Comparison of ENCODE assay signal across 10 mouse cellular contexts in the genomic region with DNA sequence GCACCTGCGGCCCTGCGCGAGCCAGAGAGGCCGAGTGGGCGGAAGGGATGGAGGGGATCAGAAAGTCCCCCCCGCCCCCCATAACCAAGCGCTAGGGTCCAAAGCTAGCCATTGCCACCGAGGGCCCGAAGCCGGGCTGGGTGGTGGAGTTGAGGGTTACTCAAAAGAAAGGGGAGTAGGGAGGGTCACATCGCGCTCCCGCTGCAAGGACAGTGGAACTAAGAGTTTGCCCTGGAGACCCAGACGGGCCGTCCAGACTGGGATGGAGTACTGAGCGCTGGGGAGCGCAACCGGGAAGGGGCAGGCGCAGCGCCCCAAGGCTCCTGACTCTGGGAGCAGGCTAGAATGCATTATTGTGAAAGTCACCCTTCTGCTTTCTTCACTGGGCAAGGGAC. TPM values are rescaled to one million over a fixed set of nuclear protein-coding genes. Genes with fewer than 3 reads are reported as not detected.
DNase-seq lines count a peak whose midpoint lies in the region; ATAC-seq and TF ChIP-seq lines count a peak whose summit lies in the region.
"Had no signal": no experiment of that assay in that cellular context is flagged by ENCODE, and none has a peak within 500 bp of the region (broad histone marks: within the 10 kb centered on the region; RNA-seq: fewer than 3 reads in every experiment).

No protein-coding gene starts in this region.

- H3K27me3 ChIP-seq in hindbrain, embryonic 13.5 days = peaks cover 98% of the 10 kb centered on the region
- peaks cover 93% of the 10 kb centered on the region for H3K27me3 ChIP-seq in midbrain, embryonic 11.5 days (ENCODE audit: control insufficient read depth, insufficient read depth, low read length)

- no peak for TF ChIP-seq CTCF in gastrocnemius, adult 2 months (IDR thresholded peaks at IDR 0.05)

- no peaks in the 10 kb centered on the region for H3K9me3 ChIP-seq in hindbrain, embryonic 13.5 days
- no peaks in the 10 kb centered on the region; the same call in 1 of the 2 replicates for H3K9me3 ChIP-seq in midbrain, embryonic 11.5 days (ENCODE audit: control insufficient read depth, low read length)

- intact Hi-C loops in gastrocnemius, adult 2 months (cut with DNase I) = no loop called here
- intact Hi-C loops in left cerebral cortex, postnatal 36 days (cut with DNase I) = loop anchor here (5.0 kb wide), 1 partner anchor 363 kb away; no protein-coding TSS in a partner anchor
- intact Hi-C loops in left cerebral cortex, postnatal 10 days (cut with DNase I) = no loop called here

- peak overlapping the region; percentile 67 for H3K4me3 ChIP-seq in gastrocnemius, adult 2 months
- peak overlapping the region; percentile 51 for H3K4me3 ChIP-seq in hindbrain, embryonic 13.5 days
- peak overlapping the region; percentile 38 for H3K4me3 ChIP-seq in midbrain, embryonic 11.5 days (ENCODE audit: low read depth, low read length)
- H3K4me3 ChIP-seq: layer of hippocampus, adult 2 months had no signal

- H3K4me2 ChIP-seq in hindbrain, embryonic 13.5 days = peak overlapping the region; percentile 67
- H3K4me2 ChIP-seq in midbrain, embryonic 11.5 days = peak overlapping the region; percentile 68

- H3K36me3 ChIP-seq in hindbrain, embryonic 13.5 days = no peaks in the 10 kb centered on the region
- H3K36me3 ChIP-seq in midbrain, embryonic 11.5 days (ENCODE audit: control insufficient read depth, insufficient read depth, low read length) = no peaks in the 10 kb centered on the region

- DNase-seq in gastrocnemius, adult 2 months = no peak
- DNase-seq in gastrocnemius, adult 18-20 months (ENCODE audit: low spot score) = no peak
- DNase-seq in ES-CJ7 (ENCODE audit: low read depth, low spot score) = peak; percentile 68
- peak; percentile 91 for DNase-seq in midbrain, embryonic 11.5 days (ENCODE audit: low spot score, missing footprints)
- DNase-seq in left cerebral cortex, postnatal 36 days (ENCODE audit: low spot score in 2 of 2) = no peak
- no peak for DNase-seq in left cerebral cortex, postnatal 10 days (ENCODE audit: extremely low spot score in 1 of 2, low spot score in 2 of 2)
- DNase-seq in thymus, postnatal 4 days = no peak
- DNase-seq: adrenal gland, postnatal 10 days had no signal

- no peak for ATAC-seq in hindbrain, embryonic 13.5 days (ENCODE audit: low FRiP score)
- ATAC-seq in midbrain, embryonic 11.5 days (ENCODE audit: low FRiP score) = no peak

- peaks cover 78% of the 10 kb centered on the region for H3K4me1 ChIP-seq in hindbrain, embryonic 13.5 days (replicated peaks)
- peaks cover 23% of the 10 kb centered on the region for H3K4me1 ChIP-seq in midbrain, embryonic 11.5 days (ENCODE audit: control insufficient read depth, insufficient read depth, low read length)

- H3K27ac ChIP-seq in gastrocnemius, adult 2 months = no peak overlapping the region
- peak overlapping the region; percentile 92 for H3K27ac ChIP-seq in hindbrain, embryonic 13.5 days
- no peak overlapping the region for H3K27ac ChIP-seq in midbrain, embryonic 11.5 days (ENCODE audit: low read depth, low read length)
- H3K27ac ChIP-seq: layer of hippocampus, adult 2 months had no signal

- under 1% methylated on average over 20 of the region's 20 CpGs for WGBS in hindbrain, embryonic 13.5 days
- WGBS in midbrain, embryonic 11.5 days = under 1% methylated on average over 20 of the region's 20 CpGs

- peak overlapping the region; percentile 85 for H3K9ac ChIP-seq in hindbrain, embryonic 13.5 days
- H3K9ac ChIP-seq in midbrain, embryonic 11.5 days (ENCODE audit: low read length) = no peak overlapping the region

RNA-seq across cellular contexts. Expression of a gene that starts 0.6 kb away (rescaled TPM):
- total RNA-seq in gastrocnemius, adult 2 months (2021) = under 1 TPM in 1 of 2 experiments, not detected in 1; 0.10 TPM
- under 1 TPM; 0.05 to 0.11 TPM for total RNA-seq in gastrocnemius, adult 18-20 months (2021)
- polyA plus RNA-seq in hindbrain, embryonic 13.5 days (2015; fragmentation: Nextera tagmentation; extraction: Ambion mirVana) = 18.5 and 25.5 TPM in 2 replicates
- 0.05 and 0.10 TPM in 2 replicates for polyA plus RNA-seq in midbrain, embryonic 11.5 days (2014; fragmentation: Nextera tagmentation; extraction: Ambion mirVana)
- under 1 TPM; 0.18 to 0.22 TPM for total RNA-seq in left cerebral cortex, postnatal 36 days (2021)
- under 1 TPM; 0.18 to 0.39 TPM for total RNA-seq in left cerebral cortex, postnatal 10 days (2021)

Comparison
In these comparisons a context has a peak if more than half of its experiments do, and no peak if none do; other contexts are left out.
1. DNase-seq: peak in ES-CJ7 (single experiment) and midbrain, embryonic 11.5 days (single experiment); none in gastrocnemius, adult 2 months (single experiment), gastrocnemius, adult 18-20 months (single experiment), left cerebral cortex, postnatal 36 days (0 of 2), left cerebral cortex, postnatal 10 days (0 of 2) and thymus, postnatal 4 days (single experiment).
2. Peak in every context shown above with its lines, with median percentiles within 50 percentile points of each other: H3K4me3 ChIP-seq.